Mouse (Mus musculus): ENCODE data around the gene Ppp1r9a. TPM values are rescaled to one million over a fixed set of nuclear protein-coding genes. Genes with fewer than 3 reads are reported as not detected.
A peak's percentile ranks its signal among the peaks of the same experiment; 100 is the strongest.
"Not testable (repeated sequence)": the region's sequence is repeated elsewhere in the genome, so short reads cannot be mapped to it uniquely, and the experiment has no call there.

Gene Ppp1r9a
- 27.2 and 30.2 TPM in 2 replicates for polyA plus RNA-seq (2015; fragmentation: Nextera tagmentation; extraction: Ambion mirVana)

DNA sequence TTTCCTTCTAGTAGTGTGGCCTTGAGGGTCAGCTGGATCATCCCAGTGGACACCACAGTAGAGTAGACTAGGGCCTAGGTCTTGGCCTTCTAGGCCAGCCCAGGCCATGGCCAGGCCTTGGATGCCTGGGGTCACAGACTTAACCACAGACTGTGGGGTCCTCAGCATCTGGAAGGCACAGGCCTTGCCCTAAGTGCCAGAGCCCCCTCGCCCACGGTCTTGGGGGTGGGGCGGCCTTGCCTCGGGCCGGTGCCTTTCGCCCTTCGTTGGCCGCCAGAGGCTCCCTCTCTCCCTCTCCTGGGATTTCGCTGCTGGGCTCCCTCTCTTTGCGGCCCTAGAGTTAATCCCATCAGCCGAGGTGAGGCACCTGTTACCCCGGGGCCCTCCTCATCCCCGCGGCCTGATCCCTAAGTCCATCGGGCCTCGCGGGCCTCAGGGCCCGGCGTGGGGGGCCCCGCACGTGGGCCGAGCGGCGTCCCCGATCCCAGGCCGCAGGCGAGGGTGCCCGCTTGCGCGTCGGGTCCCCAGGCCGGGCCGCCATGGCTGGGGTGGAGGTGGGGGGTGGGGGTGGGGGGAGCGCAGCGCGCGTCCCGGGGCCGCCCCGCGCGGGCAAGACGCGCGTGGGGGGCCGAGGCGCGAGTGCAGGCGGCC is at the start of gene Ppp1r9a:
Gene Ppp1r9a (plus strand): TSS at position 244 of the 651 bp plus-strand sequence.
- H3K9me3 ChIP-seq, result no peaks in the 10 kb centered on the region
- peak within 1 kb of the TSS; percentile 97 for H3K9ac ChIP-seq
- H3K27me3 ChIP-seq, result no peaks in the 10 kb centered on the region
- peak within 1 kb of the TSS; percentile 71 for H3K4me2 ChIP-seq
- H3K4me3 ChIP-seq, result peak within 1 kb of the TSS; percentile 77
- no peaks in the 10 kb centered on the region for H3K36me3 ChIP-seq
- H3K27ac ChIP-seq (replicated peaks), result peak within 1 kb of the TSS; percentile 99
- WGBS, result 0% methylated on average over 38 of the region's 49 CpGs
- ATAC-seq (ENCODE audit: low read depth), result peak; percentile 73
- peaks cover 36% of the 10 kb centered on the region for H3K4me1 ChIP-seq (replicated peaks)

DNA sequence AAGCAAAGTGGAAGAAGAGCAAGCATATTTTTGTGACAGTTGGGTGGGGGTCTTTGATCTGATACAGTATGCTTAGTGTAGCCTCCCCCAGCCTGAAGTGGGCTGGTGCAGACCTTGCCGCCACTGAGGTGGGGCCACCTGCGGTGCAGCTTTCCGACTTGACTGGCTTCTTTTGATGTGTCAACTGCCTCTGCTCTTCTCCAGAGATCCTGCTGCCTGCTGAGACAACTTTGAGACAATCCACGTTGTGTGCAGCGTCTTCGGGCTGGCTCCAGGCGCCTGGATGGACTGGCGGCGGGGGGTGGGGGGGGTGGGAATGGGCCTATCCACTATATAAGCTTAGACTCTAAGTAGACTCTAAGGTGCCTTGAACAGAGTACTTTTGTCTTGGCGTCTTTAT is 47.5 kb upstream of the Ppp1r9a start:
- Histone ChIP-seq H3K9ac (no peak overlapping the region), H3K4me3 (no peak overlapping the region), H3K27ac (replicated peaks) (no peak overlapping the region), H3K4me1 (replicated peaks) (no peaks in the 10 kb centered on the region), H3K27me3 (no peaks in the 10 kb centered on the region), H3K4me2 (no peak overlapping the region), H3K9me3 (no peaks in the 10 kb centered on the region), H3K36me3 (no peaks in the 10 kb centered on the region)
- 79% methylated on average over 10 of the region's 10 CpGs for WGBS
- ATAC-seq (ENCODE audit: low read depth), result no peak

DNA sequence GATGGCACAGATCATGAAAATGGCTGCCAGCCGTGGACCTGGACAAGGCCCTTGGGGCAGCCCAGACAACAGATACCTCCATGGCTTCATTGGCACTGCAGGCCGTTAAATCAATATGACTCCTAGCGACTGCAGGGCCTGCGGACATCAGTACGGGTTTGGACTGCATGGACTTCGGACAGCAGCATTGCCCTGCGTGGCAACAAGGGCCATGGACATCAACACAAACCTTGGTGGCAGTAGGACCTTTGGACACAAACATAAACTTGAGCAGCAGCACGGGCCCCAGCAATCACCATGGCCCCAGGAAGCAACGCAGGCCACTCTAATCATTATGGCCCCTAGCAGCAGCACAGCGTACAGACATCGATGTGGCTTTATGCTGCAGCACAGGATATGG is 45.8 kb upstream of the Ppp1r9a start:
- ATAC-seq (ENCODE audit: low read depth), result no peak

DNA sequence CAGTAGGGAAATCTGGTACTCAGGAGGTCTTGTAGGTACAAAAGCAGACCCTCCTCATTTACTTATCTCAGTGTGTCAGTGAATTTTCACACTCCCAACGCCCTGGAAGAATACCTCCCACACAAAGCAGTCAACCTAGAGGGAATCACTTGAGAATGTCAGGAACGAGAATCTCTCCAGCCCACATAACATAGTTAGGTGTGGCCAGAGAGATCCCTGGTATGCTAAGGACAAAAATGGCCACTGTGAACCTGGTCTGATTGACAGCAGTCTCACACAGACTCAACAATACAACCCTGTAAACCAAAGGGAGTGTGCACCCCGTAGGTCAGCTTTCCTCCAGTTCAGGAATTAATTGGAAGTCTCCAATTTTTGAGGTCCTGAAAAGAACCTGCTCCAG is 18.4 kb upstream of the Ppp1r9a start:
- H3K9me3 ChIP-seq, result no peaks in the 10 kb centered on the region
- no peak overlapping the region for H3K4me3 ChIP-seq
- H3K9ac ChIP-seq, result no peak overlapping the region
- no peak for ATAC-seq (ENCODE audit: low read depth)
- no peaks in the 10 kb centered on the region for H3K27me3 ChIP-seq
- no peaks in the 10 kb centered on the region for H3K4me1 ChIP-seq (replicated peaks)
- H3K4me2 ChIP-seq, result no peak overlapping the region
- no peak overlapping the region for H3K27ac ChIP-seq (replicated peaks)
- no peaks in the 10 kb centered on the region for H3K36me3 ChIP-seq
- WGBS, result 77% methylated on average over 3 of the region's 3 CpGs

More for the DNA sequence above, 45.8 kb upstream of the Ppp1r9a start:
- Histone ChIP-seq H3K4me2 (no peak overlapping the region), H3K9me3 (no peaks in the 10 kb centered on the region), H3K36me3 (no peaks in the 10 kb centered on the region), H3K4me3 (no peak overlapping the region), H3K9ac (no peak overlapping the region), H3K27me3 (no peaks in the 10 kb centered on the region), H3K4me1 (replicated peaks) (no peaks in the 10 kb centered on the region), H3K27ac (replicated peaks) (no peak overlapping the region)
- WGBS, result 96% methylated on average over 11 of the region's 11 CpGs

DNA sequence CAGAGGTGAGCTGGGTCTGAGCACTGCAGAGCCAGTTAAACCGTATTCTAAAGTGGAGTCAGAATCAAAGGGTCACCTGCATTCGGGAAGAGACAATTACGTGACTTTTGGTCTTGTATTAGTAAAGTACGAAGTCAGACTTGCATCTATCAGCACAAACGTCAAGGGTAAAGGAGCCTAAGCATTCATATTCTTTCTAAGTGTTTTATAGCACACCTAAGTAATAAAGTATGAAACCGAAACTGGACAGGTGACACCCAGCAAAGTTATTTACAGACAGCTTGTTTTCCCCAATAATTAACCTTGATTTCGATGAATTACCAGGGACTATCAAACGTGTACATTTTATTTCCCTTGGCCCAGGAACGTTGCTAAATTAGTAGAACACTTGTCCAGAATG is 13.2 kb upstream of the Ppp1r9a start:
- no peak overlapping the region for H3K27ac ChIP-seq (replicated peaks)

DNA sequence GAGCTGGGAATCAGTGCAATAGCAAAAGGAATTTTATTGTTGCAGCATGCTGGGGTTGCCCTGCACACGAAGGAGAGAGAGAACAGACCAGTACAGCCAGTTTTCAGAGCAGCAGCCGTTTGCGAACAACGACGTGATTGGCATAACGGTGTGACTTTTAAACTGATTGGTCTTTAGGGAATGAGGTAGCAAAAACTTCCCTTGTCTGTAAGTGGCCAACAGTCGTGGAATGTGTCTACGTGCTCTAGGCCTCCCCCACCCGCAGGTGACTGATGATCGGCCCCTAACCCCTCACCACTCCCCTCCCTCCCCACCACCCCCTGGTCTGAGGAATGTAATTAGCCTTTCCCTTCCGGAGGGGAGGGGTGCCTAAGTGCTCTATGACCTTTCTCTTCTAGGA is 10.3 kb upstream of the Ppp1r9a start:
- no peaks in the 10 kb centered on the region for H3K36me3 ChIP-seq
- H3K4me2 ChIP-seq, result no peak overlapping the region
- no peak for ATAC-seq (ENCODE audit: low read depth)
- no peaks in the 10 kb centered on the region for H3K4me1 ChIP-seq (replicated peaks)
- no peak overlapping the region for H3K27ac ChIP-seq (replicated peaks)
- H3K4me3 ChIP-seq, result no peak overlapping the region
- no peaks in the 10 kb centered on the region for H3K27me3 ChIP-seq
- H3K9me3 ChIP-seq, result no peaks in the 10 kb centered on the region
- WGBS, result 41% methylated on average over 11 of the region's 11 CpGs
- H3K9ac ChIP-seq, result no peak overlapping the region

More for the DNA sequence above, 13.2 kb upstream of the Ppp1r9a start:
- Histone ChIP-seq H3K27me3 (no peaks in the 10 kb centered on the region), H3K4me1 (replicated peaks) (no peaks in the 10 kb centered on the region), H3K9ac (no peak overlapping the region), H3K4me2 (no peak overlapping the region), H3K9me3 (no peaks in the 10 kb centered on the region), H3K36me3 (no peaks in the 10 kb centered on the region), H3K4me3 (no peak overlapping the region)
- 85% methylated on average over 9 of the region's 9 CpGs for WGBS
- no peak for ATAC-seq (ENCODE audit: low read depth)

DNA sequence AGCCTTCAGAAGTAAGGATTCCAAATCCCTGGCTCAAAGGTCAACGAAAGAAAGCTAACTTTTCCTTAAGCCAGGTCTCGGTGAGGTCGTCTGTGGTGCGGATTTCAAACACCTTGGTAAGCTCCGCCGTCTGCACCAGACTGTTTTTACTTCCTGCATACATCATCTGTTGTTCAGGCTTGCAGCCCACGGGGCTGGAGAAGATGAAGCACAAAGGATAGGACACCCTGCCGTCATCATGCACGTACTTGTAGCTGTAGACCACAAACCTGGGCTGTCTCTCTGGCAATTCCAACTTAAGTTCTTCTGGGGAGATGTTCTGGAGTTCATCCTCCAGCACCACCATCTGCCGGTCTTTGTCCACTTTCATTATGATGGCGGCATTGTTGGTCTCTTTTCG is 9.4 kb upstream of the Ppp1r9a start:
- H3K4me2 ChIP-seq; H3K9me3 ChIP-seq; H3K27ac ChIP-seq (replicated peaks); H3K27me3 ChIP-seq; ATAC-seq (ENCODE audit: low read depth); H3K36me3 ChIP-seq; H3K4me3 ChIP-seq; H3K4me1 ChIP-seq (replicated peaks); H3K9ac ChIP-seq: not testable (repeated sequence)
- WGBS, result 82% methylated on average over 12 of the region's 12 CpGs

DNA sequence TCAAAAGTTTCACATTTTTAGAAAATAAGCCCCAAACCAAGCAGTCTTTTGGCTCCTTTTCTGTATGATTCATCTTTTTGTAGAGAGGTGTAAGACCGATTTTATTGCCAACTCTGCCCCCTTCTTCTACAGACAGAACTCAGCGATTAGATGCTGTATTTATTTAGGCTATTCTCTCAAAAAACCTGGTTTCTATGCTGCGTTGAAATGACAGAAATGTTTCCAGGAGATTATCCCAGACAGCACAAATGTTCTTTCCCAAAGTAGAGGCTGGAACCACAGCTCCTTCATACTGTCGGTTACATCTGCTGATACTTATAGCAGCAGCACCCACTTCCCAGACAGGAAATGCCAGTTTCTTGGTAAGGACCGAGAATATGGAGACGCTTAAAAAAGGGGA is 2.8 kb upstream of the Ppp1r9a start:
- no peak overlapping the region for H3K4me3 ChIP-seq
- no peak overlapping the region for H3K4me2 ChIP-seq
- no peak overlapping the region for H3K27ac ChIP-seq (replicated peaks)
- ATAC-seq (ENCODE audit: low read depth), result no peak
- no peaks in the 10 kb centered on the region for H3K36me3 ChIP-seq
- 92% methylated on average over 6 of the region's 6 CpGs for WGBS
- H3K27me3 ChIP-seq, result no peaks in the 10 kb centered on the region
- peaks cover 9% of the 10 kb centered on the region for H3K4me1 ChIP-seq (replicated peaks)
- H3K9me3 ChIP-seq, result no peaks in the 10 kb centered on the region
- H3K9ac ChIP-seq, result no peak overlapping the region

DNA sequence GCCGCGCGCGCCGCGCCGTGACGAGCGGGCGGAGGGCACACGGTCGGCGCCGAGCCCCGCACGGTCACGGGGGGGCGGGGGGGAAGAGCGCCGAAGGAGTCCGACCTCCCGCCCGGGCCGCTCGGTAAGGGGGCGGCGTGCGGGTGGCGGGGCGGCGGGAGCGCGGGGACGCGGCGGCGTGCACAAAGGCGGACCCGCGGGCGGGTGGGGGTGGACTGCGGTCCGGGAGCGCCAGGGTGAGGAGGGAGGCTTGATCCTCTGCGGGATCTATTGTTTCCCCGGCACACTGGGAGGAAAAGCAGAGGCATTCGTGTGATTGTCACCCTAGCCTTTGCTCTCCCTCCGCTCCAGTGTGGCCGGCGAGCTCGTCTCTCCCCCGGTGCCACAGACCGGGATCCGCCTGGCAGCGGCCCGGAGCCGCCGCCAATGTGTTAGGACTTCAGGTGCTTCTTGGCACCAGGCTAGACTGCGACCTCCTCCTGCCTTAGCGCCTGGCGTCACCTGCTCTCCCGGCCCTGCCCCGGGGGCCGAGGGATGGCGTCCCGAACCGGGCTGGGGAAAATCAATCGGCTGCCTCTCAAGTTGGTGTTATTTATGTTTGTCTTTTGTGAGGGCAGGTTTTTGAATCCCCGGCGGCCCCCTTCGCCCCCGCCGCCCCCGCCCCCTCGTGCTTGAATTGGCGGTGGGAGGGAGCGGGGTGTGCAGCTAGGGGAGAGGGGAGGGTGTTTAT is 773 bp downstream of the Ppp1r9a start:
- Histone ChIP-seq H3K36me3 (no peaks in the 10 kb centered on the region), H3K27me3 (no peaks in the 10 kb centered on the region), H3K4me2 (peak overlapping the region; percentile 71), H3K27ac (replicated peaks) (peak overlapping the region; percentile 99), H3K9me3 (no peaks in the 10 kb centered on the region), H3K4me1 (replicated peaks) (peaks cover 43% of the 10 kb centered on the region), H3K9ac (peak overlapping the region; percentile 97), H3K4me3 (peak overlapping the region; percentile 77)
- ATAC-seq (ENCODE audit: low read depth), result peak; percentile 90
- under 1% methylated on average over 57 of the region's 77 CpGs for WGBS

DNA sequence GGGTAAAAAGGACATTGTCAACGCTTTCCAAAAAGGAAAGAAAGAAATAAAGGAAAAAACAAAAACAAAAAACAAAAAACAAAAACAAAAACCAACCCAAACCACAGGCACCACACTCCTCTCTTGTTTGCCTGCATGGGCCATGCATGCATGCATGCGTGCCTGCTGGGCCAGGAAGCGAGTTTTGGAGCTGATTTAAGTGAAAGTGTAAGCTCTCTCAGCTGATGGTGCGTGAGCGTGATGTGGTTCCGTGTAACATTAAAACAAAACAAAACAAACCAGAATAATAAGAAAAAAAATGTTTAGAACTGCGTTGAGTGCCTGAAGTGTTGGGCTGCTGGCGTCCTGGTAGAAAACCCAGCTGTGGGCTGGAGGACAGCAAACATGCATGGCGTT is 1.3 kb downstream of the Ppp1r9a start:
- H3K4me3 ChIP-seq, result peak overlapping the region; percentile 77
- H3K4me1 ChIP-seq (replicated peaks), result peaks cover 49% of the 10 kb centered on the region
- 3% methylated on average over 9 of the region's 9 CpGs for WGBS
- ATAC-seq (ENCODE audit: low read depth), result peak; percentile 44
- H3K9ac ChIP-seq, result peak overlapping the region; percentile 97
- H3K27ac ChIP-seq (replicated peaks), result peak overlapping the region; percentile 99
- no peaks in the 10 kb centered on the region for H3K9me3 ChIP-seq
- no peaks in the 10 kb centered on the region for H3K27me3 ChIP-seq
- H3K4me2 ChIP-seq, result peak overlapping the region; percentile 71
- no peaks in the 10 kb centered on the region for H3K36me3 ChIP-seq

DNA sequence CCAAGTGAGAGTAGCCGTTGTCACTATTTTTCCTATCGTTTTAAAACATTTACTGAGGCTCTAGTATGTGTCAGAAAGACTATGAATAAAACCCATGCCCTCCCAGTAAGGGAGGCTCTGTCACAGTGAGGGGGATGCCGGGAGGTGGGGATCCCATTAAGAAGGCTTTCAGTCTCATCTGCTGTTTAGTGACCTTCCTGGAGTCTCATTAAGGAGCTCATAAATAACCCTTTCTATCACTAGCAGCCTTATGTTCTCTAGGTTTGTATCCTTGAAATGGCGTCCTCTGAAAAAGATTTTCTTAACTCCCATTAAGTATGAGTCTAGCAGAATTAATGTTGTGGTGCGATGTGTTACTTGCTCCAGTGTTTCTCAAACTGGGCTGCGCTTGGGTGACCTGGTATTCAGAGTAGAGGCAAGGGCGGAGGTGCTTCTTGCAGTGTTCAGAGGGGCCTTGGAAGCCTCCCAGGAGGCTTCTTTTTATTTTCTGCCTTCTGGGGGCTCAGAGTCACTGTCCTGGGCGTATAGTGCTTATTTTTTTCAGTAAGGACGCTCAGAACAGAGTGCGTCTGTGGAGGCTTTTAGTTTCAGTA is 7.4 kb downstream of the Ppp1r9a start:
- H3K4me2 ChIP-seq, result peak overlapping the region; percentile 33
- no peaks in the 10 kb centered on the region for H3K9me3 ChIP-seq
- H3K4me3 ChIP-seq, result no peak overlapping the region
- H3K27me3 ChIP-seq, result no peaks in the 10 kb centered on the region
- 17% methylated on average over 10 of the region's 10 CpGs for WGBS
- H3K4me1 ChIP-seq (replicated peaks), result peaks cover 61% of the 10 kb centered on the region
- peak; percentile 60 for ATAC-seq (ENCODE audit: low read depth)
- H3K27ac ChIP-seq (replicated peaks), result peak overlapping the region; percentile 11
- H3K36me3 ChIP-seq, result no peaks in the 10 kb centered on the region
- H3K9ac ChIP-seq, result no peak overlapping the region

DNA sequence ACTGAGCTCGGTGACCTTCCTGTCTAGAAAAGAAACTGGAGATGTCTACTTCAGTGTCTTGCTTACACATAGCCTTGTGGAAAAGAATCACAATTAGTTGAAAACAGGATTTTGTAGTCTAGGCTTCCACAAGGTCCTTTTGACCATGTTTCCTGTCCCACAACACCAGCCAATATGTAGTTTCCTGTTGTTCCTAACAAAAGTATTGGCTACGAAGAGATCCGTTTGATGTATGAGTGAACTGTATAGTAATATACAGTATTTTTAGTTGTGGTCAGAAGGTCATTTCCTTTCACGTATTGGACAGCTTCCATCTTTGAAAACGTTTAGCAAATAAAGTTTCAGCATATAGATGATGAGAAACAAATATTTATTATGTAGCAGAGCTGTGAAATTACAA is 15.8 kb downstream of the Ppp1r9a start:
- Histone ChIP-seq H3K27me3 (no peaks in the 10 kb centered on the region), H3K36me3 (peaks cover 11% of the 10 kb centered on the region), H3K9ac (no peak overlapping the region), H3K9me3 (no peaks in the 10 kb centered on the region), H3K27ac (replicated peaks) (no peak overlapping the region), H3K4me2 (no peak overlapping the region), H3K4me1 (replicated peaks) (0 out of 2 replicates have a peak, but pooled peaks cover 3% of the 10 kb centered on the region), H3K4me3 (no peak overlapping the region)
- no peak for ATAC-seq (ENCODE audit: low read depth)
- 87% methylated on average over 5 of the region's 5 CpGs for WGBS
